Mouse (Mus musculus): Measurements from ENCODE around the gene Tns4. TPM values are rescaled to one million over a fixed set of nuclear protein-coding genes. Genes with fewer than 3 reads are reported as not detected.

The Tns4 gene
- polyA plus RNA-seq (2015; fragmentation: Nextera tagmentation; extraction: Ambion mirVana) = 0.16 TPM in 2 replicates

- no peak within 1 kb of the TSS for H3K9ac ChIP-seq (ENCODE audit: low read depth, low read length)
- WGBS = 68% methylated on average over 14 of the region's 14 CpGs
- H3K4me1 ChIP-seq (ENCODE audit: control insufficient read depth, insufficient read depth, low read depth, low read length) = no peaks in the 10 kb centered on the region
- H3K9me3 ChIP-seq (ENCODE audit: control insufficient read depth, low read length) = no peaks in the 10 kb centered on the region
- no peaks in the 10 kb centered on the region for H3K27me3 ChIP-seq (replicated peaks; ENCODE audit: control insufficient read depth, insufficient read depth, low read length)
- H3K27ac ChIP-seq (ENCODE audit: low read depth, low read length) = no peak within 1 kb of the TSS
- no peak for ATAC-seq
- H3K36me3 ChIP-seq (ENCODE audit: control insufficient read depth, insufficient read depth, low read length) = no peaks in the 10 kb centered on the region
- H3K4me2 ChIP-seq (ENCODE audit: low read length) = no peak within 1 kb of the TSS
- H3K4me3 ChIP-seq (ENCODE audit: low read length) = no peak within 1 kb of the TSS
Measured at GRCm38 (mm10) chr11:99089077-99089601, at the start of gene Tns4. Gene Tns4 (minus strand): TSS chr11:99089306.

GRCm38 (mm10) chr11:99137385-99137784, 48.3 kb upstream of the Tns4 start:
- ATAC-seq = no peak
- 92% methylated on average over 4 of the region's 4 CpGs for WGBS
- no peak overlapping the region for H3K4me3 ChIP-seq (ENCODE audit: low read length)
- H3K27me3 ChIP-seq (replicated peaks; ENCODE audit: control insufficient read depth, insufficient read depth, low read length) = no peaks in the 10 kb centered on the region
- H3K4me2 ChIP-seq (ENCODE audit: low read length) = no peak overlapping the region
- H3K36me3 ChIP-seq (ENCODE audit: control insufficient read depth, insufficient read depth, low read length) = no peaks in the 10 kb centered on the region
- no peak overlapping the region for H3K9ac ChIP-seq (ENCODE audit: low read depth, low read length)
- H3K4me1 ChIP-seq (ENCODE audit: control insufficient read depth, insufficient read depth, low read depth, low read length) = peaks cover 3% of the 10 kb centered on the region
- H3K9me3 ChIP-seq (ENCODE audit: control insufficient read depth, low read length) = no peaks in the 10 kb centered on the region
- H3K27ac ChIP-seq (ENCODE audit: low read depth, low read length) = no peak overlapping the region

- Histone ChIP-seq H3K27ac (ENCODE audit: low read depth, low read length) (no peak overlapping the region), H3K9ac (ENCODE audit: low read depth, low read length) (no peak overlapping the region), H3K4me1 (ENCODE audit: control insufficient read depth, insufficient read depth, low read depth, low read length) (peaks cover 6% of the 10 kb centered on the region), H3K4me2 (ENCODE audit: low read length) (no peak overlapping the region), H3K27me3 (replicated peaks; ENCODE audit: control insufficient read depth, insufficient read depth, low read length) (no peaks in the 10 kb centered on the region), H3K9me3 (ENCODE audit: control insufficient read depth, low read length) (no peaks in the 10 kb centered on the region), H3K4me3 (ENCODE audit: low read length) (no peak overlapping the region), H3K36me3 (ENCODE audit: control insufficient read depth, insufficient read depth, low read length) (no peaks in the 10 kb centered on the region)
- WGBS = 52% methylated on average over 4 of the region's 4 CpGs
- ATAC-seq = no peak
Measured at GRCm38 (mm10) chr11:99136961-99137360, 47.9 kb upstream of the Tns4 start.

GRCm38 (mm10) chr11:99136361-99136760, 47.3 kb upstream of the Tns4 start:
- no peak overlapping the region; the same call in 1 of the 2 replicates for H3K9ac ChIP-seq (ENCODE audit: low read depth, low read length)
- 34% methylated on average over 3 of the region's 3 CpGs for WGBS
- H3K4me3 ChIP-seq (ENCODE audit: low read length) = no peak overlapping the region
- H3K27ac ChIP-seq (ENCODE audit: low read depth, low read length) = no peak overlapping the region
- H3K4me1 ChIP-seq (ENCODE audit: control insufficient read depth, insufficient read depth, low read depth, low read length) = peaks cover 10% of the 10 kb centered on the region
- no peak overlapping the region for H3K4me2 ChIP-seq (ENCODE audit: low read length)
- H3K36me3 ChIP-seq (ENCODE audit: control insufficient read depth, insufficient read depth, low read length) = no peaks in the 10 kb centered on the region
- H3K9me3 ChIP-seq (ENCODE audit: control insufficient read depth, low read length) = no peaks in the 10 kb centered on the region
- H3K27me3 ChIP-seq (replicated peaks; ENCODE audit: control insufficient read depth, insufficient read depth, low read length) = no peaks in the 10 kb centered on the region
- no peak for ATAC-seq

DNA sequence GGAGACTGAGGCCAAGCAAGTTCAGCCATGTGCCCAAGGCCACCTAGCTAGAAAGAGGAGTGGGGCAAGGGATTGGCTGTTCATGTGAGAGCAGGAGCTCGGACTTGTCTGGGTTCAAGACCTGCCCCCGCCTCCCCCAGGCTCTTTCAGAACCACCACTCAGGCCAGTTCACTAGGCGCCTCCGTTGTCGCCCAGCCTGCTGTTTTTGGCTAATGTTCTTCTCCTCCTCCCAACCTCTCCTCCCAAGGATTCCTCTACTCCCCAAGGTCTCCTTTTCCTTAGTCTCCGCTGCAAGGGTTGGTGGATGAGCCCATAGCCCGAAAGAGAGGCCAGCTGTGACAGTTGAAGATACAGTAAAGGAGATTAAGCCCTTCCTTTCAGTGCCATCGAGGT, 45.9 kb upstream of the Tns4 start:
- no peak overlapping the region for H3K27ac ChIP-seq (ENCODE audit: low read depth, low read length)
- ATAC-seq = no peak

GRCm38 (mm10) chr11:99134266-99135046, 45.4 kb upstream of the Tns4 start:
- H3K9ac ChIP-seq (ENCODE audit: low read depth, low read length) = no peak overlapping the region
- no peaks in the 10 kb centered on the region for H3K27me3 ChIP-seq (replicated peaks; ENCODE audit: control insufficient read depth, insufficient read depth, low read length)
- H3K4me3 ChIP-seq (ENCODE audit: low read length) = no peak overlapping the region
- peaks cover 10% of the 10 kb centered on the region for H3K4me1 ChIP-seq (ENCODE audit: control insufficient read depth, insufficient read depth, low read depth, low read length)
- no peaks in the 10 kb centered on the region for H3K9me3 ChIP-seq (ENCODE audit: control insufficient read depth, low read length)
- H3K36me3 ChIP-seq (ENCODE audit: control insufficient read depth, insufficient read depth, low read length) = no peaks in the 10 kb centered on the region
- no peak overlapping the region for H3K27ac ChIP-seq (ENCODE audit: low read depth, low read length)
- ATAC-seq = no peak
- 71% methylated on average over 15 of the region's 15 CpGs for WGBS
- H3K4me2 ChIP-seq (ENCODE audit: low read length) = no peak overlapping the region

More for the DNA sequence above, 45.9 kb upstream of the Tns4 start:
- no peak overlapping the region for H3K4me2 ChIP-seq (ENCODE audit: low read length)
- H3K9me3 ChIP-seq (ENCODE audit: control insufficient read depth, low read length) = no peaks in the 10 kb centered on the region
- no peaks in the 10 kb centered on the region for H3K27me3 ChIP-seq (replicated peaks; ENCODE audit: control insufficient read depth, insufficient read depth, low read length)
- H3K36me3 ChIP-seq (ENCODE audit: control insufficient read depth, insufficient read depth, low read length) = no peaks in the 10 kb centered on the region
- no peak overlapping the region for H3K9ac ChIP-seq (ENCODE audit: low read depth, low read length)
- WGBS = 82% methylated on average over 8 of the region's 8 CpGs
- no peak overlapping the region for H3K4me3 ChIP-seq (ENCODE audit: low read length)
- H3K4me1 ChIP-seq (ENCODE audit: control insufficient read depth, insufficient read depth, low read depth, low read length) = peaks cover 10% of the 10 kb centered on the region

GRCm38 (mm10) chr11:99133285-99133897, 44.3 kb upstream of the Tns4 start:
- WGBS = 36% methylated on average over 5 of the region's 5 CpGs
- no peak overlapping the region for H3K9ac ChIP-seq (ENCODE audit: low read depth, low read length)
- no peak for ATAC-seq

GRCm38 (mm10) chr11:99132091-99132730, 43.1 kb upstream of the Tns4 start:
- peak; percentile 82 for ATAC-seq
- peaks cover 10% of the 10 kb centered on the region for H3K4me1 ChIP-seq (ENCODE audit: control insufficient read depth, insufficient read depth, low read depth, low read length)
- no peaks in the 10 kb centered on the region for H3K36me3 ChIP-seq (ENCODE audit: control insufficient read depth, insufficient read depth, low read length)
- no peaks in the 10 kb centered on the region for H3K9me3 ChIP-seq (ENCODE audit: control insufficient read depth, low read length)
- WGBS = 5% methylated on average over 11 of the region's 11 CpGs
- 0 out of 2 replicates have a peak overlapping the region, but pooled peaks have one; percentile 7 for H3K4me3 ChIP-seq (ENCODE audit: low read length)
- peak overlapping the region; percentile 41 for H3K4me2 ChIP-seq (ENCODE audit: low read length)
- H3K27me3 ChIP-seq (replicated peaks; ENCODE audit: control insufficient read depth, insufficient read depth, low read length) = no peaks in the 10 kb centered on the region
- H3K27ac ChIP-seq (ENCODE audit: low read depth, low read length) = no peak overlapping the region
- peak overlapping the region; percentile 24; the same call in 1 of the 2 replicates for H3K9ac ChIP-seq (ENCODE audit: low read depth, low read length)

More at GRCm38 (mm10) chr11:99133285-99133897, 44.3 kb upstream of the Tns4 start:
- Histone ChIP-seq H3K4me2 (ENCODE audit: low read length) (no peak overlapping the region), H3K9me3 (ENCODE audit: control insufficient read depth, low read length) (no peaks in the 10 kb centered on the region), H3K27me3 (replicated peaks; ENCODE audit: control insufficient read depth, insufficient read depth, low read length) (no peaks in the 10 kb centered on the region), H3K4me3 (ENCODE audit: low read length) (no peak overlapping the region), H3K4me1 (ENCODE audit: control insufficient read depth, insufficient read depth, low read depth, low read length) (peaks cover 10% of the 10 kb centered on the region), H3K27ac (ENCODE audit: low read depth, low read length) (no peak overlapping the region), H3K36me3 (ENCODE audit: control insufficient read depth, insufficient read depth, low read length) (no peaks in the 10 kb centered on the region)

- H3K4me2 ChIP-seq (ENCODE audit: low read length) = no peak overlapping the region; the same call in 1 of the 2 replicates
- no peak overlapping the region for H3K27ac ChIP-seq (ENCODE audit: low read depth, low read length)
Measured at GRCm38 (mm10) chr11:99131463-99131840, 42.3 kb upstream of the Tns4 start.

More at GRCm38 (mm10) chr11:99131463-99131840, 42.3 kb upstream of the Tns4 start:
- Histone ChIP-seq H3K9ac (ENCODE audit: low read depth, low read length) (no peak overlapping the region), H3K9me3 (ENCODE audit: control insufficient read depth, low read length) (no peaks in the 10 kb centered on the region), H3K4me3 (ENCODE audit: low read length) (no peak overlapping the region), H3K27me3 (replicated peaks; ENCODE audit: control insufficient read depth, insufficient read depth, low read length) (no peaks in the 10 kb centered on the region), H3K36me3 (ENCODE audit: control insufficient read depth, insufficient read depth, low read length) (no peaks in the 10 kb centered on the region), H3K4me1 (ENCODE audit: control insufficient read depth, insufficient read depth, low read depth, low read length) (peaks cover 10% of the 10 kb centered on the region)
- ATAC-seq = no peak
- WGBS = 45% methylated on average over 12 of the region's 12 CpGs
